Mouse (Mus musculus) spleen, postnatal 0 days (tissue): Measurements from ENCODE around the gene Psen1. TPM values are rescaled to one million over a fixed set of nuclear protein-coding genes. Genes with fewer than 3 reads are reported as not detected.

Source experiments
- polyA plus RNA-seq: library from polyadenylated mRNA; unstranded; fragments of >200 nt; fragmentation: Nextera tagmentation; extraction: Ambion mirVana; gene quantifications from 2 replicates; pipeline ENCODE4 v1.2.1, GENCODE M21; 2015

Gene Psen1
- polyA plus RNA-seq, result 25.9 and 28.4 TPM in 2 replicates

DNA sequence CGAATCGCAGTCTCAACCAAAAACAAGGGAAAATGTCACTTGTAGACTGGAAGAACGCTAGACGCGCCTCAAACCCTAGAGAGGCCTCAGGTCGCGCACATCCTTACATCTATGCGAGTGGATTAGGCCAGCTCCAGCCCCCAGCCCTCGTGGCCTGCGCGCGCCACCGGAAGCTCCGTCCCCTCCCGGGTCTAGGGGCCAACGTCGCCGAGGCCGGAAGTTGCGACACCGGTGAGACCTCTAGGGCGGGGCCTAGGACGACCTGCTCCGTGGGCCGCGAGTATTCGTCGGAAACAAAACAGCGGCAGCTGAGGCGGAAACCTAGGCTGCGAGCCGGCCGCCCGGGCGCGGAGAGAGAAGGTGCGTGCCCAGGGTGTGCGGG is at the start of gene Psen1:
TSS of gene Psen1 (plus strand) at position 219 of the 382 bp plus-strand sequence.

DNA sequence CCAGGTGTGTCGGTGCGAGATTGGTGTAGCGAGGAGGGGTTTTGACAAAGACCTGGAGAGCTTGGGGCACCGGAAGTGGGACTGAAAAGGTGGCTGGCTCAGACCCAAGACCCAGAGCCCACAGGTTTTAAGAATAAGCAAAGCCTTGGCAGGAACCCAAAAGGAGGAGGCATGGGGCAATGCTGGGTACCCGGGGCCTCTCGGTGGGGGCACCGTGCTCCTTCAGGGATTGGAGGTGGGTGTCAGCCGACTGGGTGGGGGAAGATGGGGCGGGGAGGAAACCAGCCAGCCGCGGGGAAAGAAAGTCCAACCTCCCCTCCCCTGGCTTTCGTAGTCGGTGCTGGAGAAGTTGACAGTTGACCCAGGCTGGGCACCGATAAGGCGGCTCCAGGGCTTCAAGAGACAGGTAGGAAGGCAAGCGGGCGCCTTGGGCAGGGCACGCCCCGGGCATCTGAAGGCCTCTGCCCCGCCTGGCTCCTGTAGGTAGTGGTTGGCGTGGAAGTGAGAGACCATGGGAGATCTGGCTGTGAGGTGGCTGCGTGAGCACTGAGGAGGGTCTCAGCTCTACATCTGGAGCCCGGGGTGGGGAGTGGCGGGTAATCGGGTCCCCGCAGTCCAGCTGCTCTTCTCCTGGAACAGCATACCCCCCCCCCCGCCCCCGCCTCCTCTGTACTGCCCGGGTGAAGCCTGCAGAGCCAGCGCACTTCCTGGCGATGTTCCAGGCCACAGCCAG is 75.5 kb downstream of the Psen1 start, which contains the start of gene Papln:
TSS of gene Papln (plus strand) at position 324 of the 733 bp plus-strand sequence.

Other genes starting within 250 kb of the Psen1 start
- 7.4 and 8.6 TPM in 2 replicates for gene Dpf3, start 200.4 kb upstream of the Psen1 start, polyA plus RNA-seq
- gene Dcaf4, start 167.7 kb upstream of the Psen1 start, polyA plus RNA-seq, result 18.2 and 19.1 TPM in 2 replicates
- 8.8 and 10.5 TPM in 2 replicates for gene Zfyve1, start 90.9 kb upstream of the Psen1 start, polyA plus RNA-seq
- gene Rbm25, start 56.9 kb upstream of the Psen1 start, polyA plus RNA-seq, result 180 and 191 TPM in 2 replicates
- 0.37 and 0.44 TPM in 2 replicates for gene Papln, start 75.5 kb downstream of the Psen1 start, polyA plus RNA-seq
- 13.7 and 16.1 TPM in 2 replicates for gene Numb, start 233.8 kb downstream of the Psen1 start, polyA plus RNA-seq